Mouse (Mus musculus) hindbrain, embryonic 15.5 days (tissue): ENCODE measurements around the gene 2010003K11Rik. TPM values are rescaled to one million over a fixed set of nuclear protein-coding genes. Genes with fewer than 3 reads are reported as not detected.
"Not testable (repeated sequence)": the region's sequence is repeated elsewhere in the genome, so short reads cannot be mapped to it uniquely, and the experiment has no call there.

Source experiments
- ATAC-seq: fragments of 200-750 bp; cut with Nextera tagmentation; 2 replicates; pipeline ENCODE4 v1.8.0; 2017; ENCODE audit warnings: low read depth, moderate number of reproducible peaks, moderate TSS enrichment; ENCODE audit not compliant: low FRiP score
- H3K27ac ChIP-seq: fragments of 300-500 bp; sonication (generic); replicated peaks from 2 replicates; pipeline ENCODE4 v1.5.1; 2015; ENCODE audit warnings: mild to moderate bottlenecking, inconsistent platforms
- H3K27me3 ChIP-seq: fragments of 300-500 bp; sonication (generic); 2 replicates; pipeline ENCODE4 v1.6.1; 2015; ENCODE audit warnings: control low read depth, inconsistent platforms
- H3K36me3 ChIP-seq: fragments of 300-500 bp; sonication (generic); 2 replicates; pipeline ENCODE4 v1.6.1; 2015; ENCODE audit warnings: control low read depth, inconsistent platforms
- H3K4me1 ChIP-seq: fragments of 300-500 bp; sonication (generic); replicated peaks from 2 replicates; pipeline ENCODE4 v1.6.1; 2015; ENCODE audit warnings: control low read depth, inconsistent platforms
- H3K4me2 ChIP-seq: fragments of 300-500 bp; sonication (generic); 2 replicates; pipeline ENCODE4 v1.6.1; 2015; ENCODE audit warnings: moderate library complexity, mild to moderate bottlenecking, inconsistent platforms
- H3K4me3 ChIP-seq: fragments of 300-500 bp; sonication (generic); 2 replicates; pipeline ENCODE4 v1.5.1; 2015; ENCODE audit warnings: mild to moderate bottlenecking, inconsistent platforms
- H3K9ac ChIP-seq: fragments of 300-500 bp; sonication (generic); 2 replicates; pipeline ENCODE4 v1.6.1; 2015; ENCODE audit warnings: inconsistent platforms
- H3K9me3 ChIP-seq: fragments of 300-500 bp; sonication (generic); 2 replicates; pipeline ENCODE4 v1.6.1; 2016; ENCODE audit warnings: control low read depth, inconsistent platforms
- WGBS: fragments of 180-500 bp; shearing (Covaris S2); methylation state at CpG from one replicate; pipeline ENCODE4 v1.1.7; 2015; 5-methylcytosine and 5-hydroxymethylcytosine counted together
- polyA plus RNA-seq: library from polyadenylated mRNA; unstranded; fragments of >200 nt; fragmentation: Nextera tagmentation; extraction: Ambion mirVana; gene quantifications from 2 replicates; pipeline ENCODE4 v1.2.1, GENCODE M21; 2015

Gene 2010003K11Rik
- polyA plus RNA-seq, 1 experiment from 2014 or later = not detected

DNA sequence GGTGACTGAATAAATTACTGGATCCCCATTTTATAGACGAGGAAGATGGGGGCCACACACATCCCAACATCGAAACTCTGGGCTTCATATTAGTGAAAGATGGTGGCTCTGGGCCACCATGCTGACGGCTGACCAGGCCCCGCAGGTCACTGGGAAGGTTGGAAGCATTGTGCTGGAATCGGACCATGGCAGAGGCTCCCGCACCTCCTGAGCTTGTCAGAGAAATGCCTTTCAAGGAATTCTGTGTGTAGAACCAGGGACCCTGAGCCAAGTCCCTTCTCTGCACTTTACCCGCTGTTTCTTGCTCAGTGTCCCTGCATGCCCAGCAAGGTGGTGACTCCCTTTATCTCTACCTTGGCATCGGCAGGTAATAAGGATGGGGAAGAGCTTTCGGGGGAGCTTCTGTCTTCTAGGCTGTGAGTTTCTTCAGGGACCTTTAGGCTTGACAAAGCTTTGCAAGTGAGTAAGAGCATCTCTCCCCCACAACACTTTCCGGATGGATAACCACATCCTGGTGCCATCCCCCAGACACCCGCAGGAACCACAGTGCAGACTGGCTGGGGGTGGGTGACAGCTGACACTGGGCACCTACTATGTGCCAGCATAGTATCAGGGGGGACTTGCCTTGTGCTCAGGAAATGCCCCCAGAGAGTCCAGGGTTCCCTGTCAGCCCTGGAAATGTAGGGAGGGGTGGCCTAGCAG lies 23.0 kb downstream of the 2010003K11Rik start:
- Histone ChIP-seq H3K27ac (no peak overlapping the region), H3K27me3 (peaks cover 20% of the 10 kb centered on the region), H3K9ac (no peak overlapping the region), H3K36me3 (no peaks in the 10 kb centered on the region), H3K4me1 (peaks cover 13% of the 10 kb centered on the region), H3K4me3 (no peak overlapping the region), H3K4me2 (no peak overlapping the region), H3K9me3 (no peaks in the 10 kb centered on the region)
- 77% methylated on average over 11 of the region's 11 CpGs for WGBS
- ATAC-seq = no peak

DNA sequence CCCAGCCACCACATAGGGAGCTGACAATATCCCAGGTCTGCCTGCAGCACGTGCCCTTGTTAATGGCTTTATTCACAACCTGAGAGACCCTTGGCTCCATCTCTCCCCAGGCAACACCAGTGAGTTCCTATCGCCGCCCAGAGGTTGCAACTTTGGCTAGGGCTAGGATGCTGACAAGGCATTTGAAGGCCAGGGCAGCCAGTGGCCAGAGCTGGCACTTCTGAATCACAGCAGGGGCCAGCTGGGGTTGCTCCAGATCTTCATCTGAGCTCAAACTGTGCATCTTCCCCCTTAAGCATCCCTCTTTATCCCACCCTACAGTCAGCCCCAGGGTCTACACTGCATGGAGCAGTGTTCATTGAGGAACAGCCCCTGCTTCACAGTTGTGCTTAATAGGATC lies 23.6 kb downstream of the 2010003K11Rik start:
- Histone ChIP-seq H3K9me3 (no peaks in the 10 kb centered on the region), H3K9ac (no peak overlapping the region), H3K27me3 (peaks cover 20% of the 10 kb centered on the region), H3K4me1 (peaks cover 13% of the 10 kb centered on the region), H3K27ac (no peak overlapping the region), H3K36me3 (no peaks in the 10 kb centered on the region), H3K4me2 (no peak overlapping the region), H3K4me3 (no peak overlapping the region)
- WGBS = 63% methylated on average over 3 of the region's 3 CpGs
- ATAC-seq = no peak

DNA sequence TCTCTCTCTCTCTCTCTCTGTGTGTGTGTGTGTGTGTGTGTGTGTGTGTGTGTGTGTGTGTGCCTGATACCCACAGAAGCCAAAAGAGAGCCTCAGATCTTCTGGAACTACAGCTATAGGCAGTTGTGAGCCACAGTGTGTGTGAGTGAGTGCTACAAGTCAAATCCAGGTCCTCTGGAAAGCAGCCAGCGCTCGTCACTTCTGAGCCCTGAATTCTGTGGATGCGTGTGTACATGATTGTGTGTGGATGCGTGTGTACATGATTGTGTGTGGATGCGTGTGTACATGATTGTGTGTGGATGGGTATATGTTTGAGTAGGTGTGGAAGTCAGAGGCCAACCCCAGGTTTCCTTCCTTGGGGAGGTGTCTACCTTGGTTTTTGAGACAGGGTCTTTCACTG lies 24.8 kb downstream of the 2010003K11Rik start:
- Histone ChIP-seq H3K36me3 (no peaks in the 10 kb centered on the region), H3K27me3 (peaks cover 20% of the 10 kb centered on the region), H3K9ac (no peak overlapping the region), H3K9me3 (no peaks in the 10 kb centered on the region), H3K4me1 (peaks cover 13% of the 10 kb centered on the region), H3K4me2 (no peak overlapping the region), H3K27ac (no peak overlapping the region), H3K4me3 (no peak overlapping the region)
- WGBS = 85% methylated on average over 5 of the region's 5 CpGs
- ATAC-seq = no peak

DNA sequence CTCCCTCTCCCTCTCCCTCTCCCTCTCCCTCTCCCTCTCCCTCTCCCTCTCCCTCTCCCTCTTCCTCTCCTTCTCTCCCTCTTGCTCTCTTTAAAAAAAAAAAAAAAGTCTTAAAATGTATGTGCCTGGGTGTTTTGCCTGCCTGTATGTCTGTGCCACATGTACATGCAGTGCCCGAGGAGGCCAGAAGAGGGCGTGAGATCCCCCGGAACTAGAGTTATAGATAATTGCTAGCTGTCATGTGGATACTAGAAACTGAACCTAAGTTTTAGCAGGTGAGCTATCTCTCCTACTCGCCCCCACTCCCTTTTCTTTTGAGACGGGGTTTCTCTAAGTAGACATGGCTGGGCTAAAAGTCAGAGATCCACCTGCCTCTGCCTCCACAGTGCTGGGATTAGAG lies 30.0 kb downstream of the 2010003K11Rik start:
- H3K27ac ChIP-seq = no peak overlapping the region
- H3K4me1 ChIP-seq = no peaks in the 10 kb centered on the region
- WGBS = 35% methylated on average over 5 of the region's 5 CpGs
- no peak overlapping the region for H3K9ac ChIP-seq
- H3K4me2 ChIP-seq = no peak overlapping the region
- no peaks in the 10 kb centered on the region for H3K27me3 ChIP-seq
- H3K9me3 ChIP-seq = no peaks in the 10 kb centered on the region
- H3K36me3 ChIP-seq = no peaks in the 10 kb centered on the region
- H3K4me3 ChIP-seq = no peak overlapping the region
- no peak for ATAC-seq

DNA sequence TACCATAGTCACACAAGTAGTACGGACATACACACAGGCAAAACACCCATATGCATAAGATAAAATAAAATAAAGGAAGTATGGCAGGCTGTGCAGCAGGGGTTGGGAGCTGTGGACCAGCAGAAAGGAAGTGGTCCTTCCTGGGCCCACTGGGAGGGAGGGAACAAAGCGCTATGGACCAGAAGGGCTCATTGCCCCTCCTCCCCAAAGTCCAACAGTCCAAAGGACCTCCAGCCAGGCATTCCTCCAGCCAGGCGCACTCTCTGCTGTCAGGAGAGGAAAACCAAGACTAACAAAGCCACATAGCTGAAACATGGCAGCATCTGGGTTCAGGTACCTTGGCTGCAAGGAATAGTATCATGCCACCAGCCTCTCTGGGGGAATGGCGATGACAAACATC lies 33.7 kb downstream of the 2010003K11Rik start:
- no peak overlapping the region for H3K27ac ChIP-seq
- no peak overlapping the region for H3K4me3 ChIP-seq
- WGBS = 88% methylated on average over 4 of the region's 4 CpGs
- H3K4me2 ChIP-seq = no peak overlapping the region
- H3K36me3 ChIP-seq = no peaks in the 10 kb centered on the region
- H3K9ac ChIP-seq = no peak overlapping the region
- H3K27me3 ChIP-seq = no peaks in the 10 kb centered on the region
- no peak for ATAC-seq
- no peaks in the 10 kb centered on the region for H3K4me1 ChIP-seq
- no peaks in the 10 kb centered on the region for H3K9me3 ChIP-seq

DNA sequence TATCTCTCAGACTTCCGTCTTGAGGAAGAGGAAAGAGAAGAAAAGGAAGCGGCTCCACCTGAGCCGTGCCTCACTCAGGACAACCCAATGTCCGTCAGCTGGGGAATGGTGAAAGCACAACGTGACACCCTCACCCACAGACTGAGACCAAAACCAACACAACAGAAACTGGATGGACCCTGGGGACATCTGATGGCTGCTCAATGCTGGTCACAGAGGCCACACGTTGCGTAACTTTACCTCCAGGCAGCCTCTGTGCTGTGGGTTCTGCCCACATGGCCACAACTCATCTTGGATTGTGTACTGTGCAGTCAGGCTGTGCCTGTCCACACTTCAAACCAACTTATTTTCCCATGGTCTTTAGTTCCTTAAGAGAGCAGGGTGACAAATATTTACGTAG lies 36.4 kb downstream of the 2010003K11Rik start:
- Histone ChIP-seq H3K36me3 (no peaks in the 10 kb centered on the region), H3K4me2 (no peak overlapping the region), H3K27me3 (no peaks in the 10 kb centered on the region), H3K27ac (no peak overlapping the region), H3K9me3 (no peaks in the 10 kb centered on the region), H3K4me3 (no peak overlapping the region), H3K9ac (no peak overlapping the region), H3K4me1 (no peaks in the 10 kb centered on the region)
- no peak for ATAC-seq
- WGBS = 86% methylated on average over 8 of the region's 8 CpGs

DNA sequence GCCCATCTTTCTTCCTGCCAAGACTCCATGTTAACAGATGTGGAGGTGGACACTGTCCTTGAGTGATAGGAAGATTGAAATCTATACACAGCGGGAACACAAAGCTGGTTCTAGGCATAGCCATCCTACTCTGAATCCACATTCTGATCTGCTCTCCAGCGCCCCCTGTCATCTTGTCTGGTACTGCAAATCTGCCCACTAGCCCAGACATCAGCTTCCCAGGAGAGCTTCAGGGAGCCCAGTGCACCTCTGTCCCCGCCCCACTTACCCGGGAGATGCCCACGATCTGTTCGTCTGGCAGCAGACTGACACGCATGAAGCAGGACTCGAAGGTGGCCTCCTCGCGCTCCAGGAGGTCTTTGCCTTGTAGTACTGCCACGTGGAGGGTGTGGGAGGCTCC lies 42.2 kb downstream of the 2010003K11Rik start:
- no peak overlapping the region for H3K9ac ChIP-seq
- no peak overlapping the region for H3K4me3 ChIP-seq
- 9% methylated on average over 11 of the region's 11 CpGs for WGBS
- no peaks in the 10 kb centered on the region for H3K36me3 ChIP-seq
- no peak for ATAC-seq
- H3K9me3 ChIP-seq = no peaks in the 10 kb centered on the region
- H3K4me2 ChIP-seq = no peak overlapping the region
- H3K27me3 ChIP-seq = no peaks in the 10 kb centered on the region
- H3K4me1 ChIP-seq = no peaks in the 10 kb centered on the region; the same call in 1 of the 2 replicates
- no peak overlapping the region for H3K27ac ChIP-seq

DNA sequence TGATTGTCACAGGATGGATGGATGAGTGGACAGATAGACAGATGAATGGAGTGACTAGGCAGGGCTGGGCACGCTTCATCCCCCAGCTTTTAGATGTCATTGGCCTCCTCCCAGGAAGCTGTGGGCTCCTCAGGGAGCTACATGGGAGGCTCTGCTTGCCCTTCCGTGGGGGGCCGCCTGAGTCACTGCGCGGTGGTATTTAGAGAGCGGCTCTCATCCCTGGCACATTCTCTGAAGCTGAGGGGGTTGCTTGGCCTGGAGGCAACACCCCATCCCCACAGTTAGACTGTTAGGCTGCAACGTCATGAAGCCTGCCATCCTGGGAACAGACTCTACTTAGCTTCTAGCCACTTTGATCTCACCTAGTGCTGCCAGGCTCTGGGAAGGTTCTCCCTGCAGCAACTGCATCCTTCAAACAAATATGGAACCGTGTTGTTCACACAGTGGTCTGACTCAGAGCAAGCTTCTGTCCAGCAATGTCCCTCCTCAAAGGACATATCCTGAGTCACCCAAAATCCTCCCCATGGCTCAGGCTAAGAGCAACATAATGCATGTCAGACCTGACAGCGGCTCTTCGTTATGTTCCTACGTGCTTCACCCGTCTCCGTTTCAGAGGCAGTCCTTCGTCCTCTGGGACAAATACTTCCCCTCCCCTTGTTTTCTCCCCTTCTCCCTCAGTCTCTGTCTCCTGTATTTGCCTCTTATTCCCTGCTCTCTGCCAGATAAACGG lies 43.1 kb downstream of the 2010003K11Rik start:
- 81% methylated on average over 15 of the region's 15 CpGs for WGBS
- H3K9me3 ChIP-seq = no peaks in the 10 kb centered on the region

DNA sequence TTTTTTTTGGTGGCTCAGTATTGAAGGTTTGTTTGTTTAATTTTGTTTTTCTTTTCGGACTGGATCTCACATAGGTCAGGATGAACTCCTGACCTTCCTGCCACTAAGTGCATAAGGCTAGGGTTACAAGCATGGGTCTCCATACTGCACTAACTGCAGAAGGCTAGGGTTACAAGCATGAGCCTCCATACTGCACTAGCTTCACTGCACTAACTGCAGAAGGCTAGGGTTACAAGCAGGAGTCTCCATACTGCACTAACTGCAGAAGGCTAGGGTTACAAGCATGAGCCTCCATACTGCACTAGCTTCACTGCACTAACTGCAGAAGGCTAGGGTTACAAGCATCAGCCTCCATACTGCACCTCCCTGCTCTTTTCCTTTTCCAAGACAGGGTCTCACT lies 44.3 kb downstream of the 2010003K11Rik start:
- not testable (repeated sequence) for ATAC-seq, H3K4me3 ChIP-seq, H3K27ac ChIP-seq, H3K9ac ChIP-seq, H3K27me3 ChIP-seq, H3K36me3 ChIP-seq, H3K4me1 ChIP-seq, H3K9me3 ChIP-seq, H3K4me2 ChIP-seq
- 95% methylated on average over 1 of the region's 1 CpGs for WGBS

More for the DNA sequence above, 43.1 kb downstream of the 2010003K11Rik start:
- H3K4me1 ChIP-seq = no peaks in the 10 kb centered on the region; the same call in 1 of the 2 replicates
- no peak overlapping the region for H3K9ac ChIP-seq
- no peaks in the 10 kb centered on the region for H3K27me3 ChIP-seq
- no peak overlapping the region for H3K27ac ChIP-seq
- ATAC-seq = no peak
- no peak overlapping the region for H3K4me3 ChIP-seq
- no peak overlapping the region for H3K4me2 ChIP-seq
- no peaks in the 10 kb centered on the region for H3K36me3 ChIP-seq

DNA sequence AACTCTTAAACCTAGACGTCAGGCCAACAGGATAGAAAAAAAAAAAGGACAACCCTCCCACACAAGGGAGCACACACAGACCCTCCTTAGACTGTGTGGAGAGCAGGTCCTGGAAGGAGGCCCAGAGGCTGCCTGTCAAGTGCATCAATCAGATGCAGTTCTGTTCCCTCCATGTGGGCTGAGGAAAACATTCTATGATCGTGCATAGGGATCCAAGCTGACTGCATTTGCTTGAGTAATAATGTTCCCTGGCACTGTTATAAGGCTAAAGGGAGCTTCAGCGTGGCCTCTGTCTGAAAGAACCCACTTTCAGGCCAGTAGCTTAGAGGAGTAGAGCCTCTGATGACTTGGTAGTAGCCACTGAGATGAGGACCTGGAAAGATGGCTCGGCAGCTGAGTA lies 45.9 kb downstream of the 2010003K11Rik start:
- no peak overlapping the region for H3K4me3 ChIP-seq
- no peaks in the 10 kb centered on the region for H3K9me3 ChIP-seq
- no peak overlapping the region for H3K4me2 ChIP-seq
- no peaks in the 10 kb centered on the region for H3K36me3 ChIP-seq
- 35% methylated on average over 4 of the region's 4 CpGs for WGBS
- H3K27me3 ChIP-seq = no peaks in the 10 kb centered on the region
- H3K9ac ChIP-seq = no peak overlapping the region
- no peaks in the 10 kb centered on the region; the same call in 1 of the 2 replicates for H3K4me1 ChIP-seq
- ATAC-seq = no peak
- H3K27ac ChIP-seq = no peak overlapping the region

DNA sequence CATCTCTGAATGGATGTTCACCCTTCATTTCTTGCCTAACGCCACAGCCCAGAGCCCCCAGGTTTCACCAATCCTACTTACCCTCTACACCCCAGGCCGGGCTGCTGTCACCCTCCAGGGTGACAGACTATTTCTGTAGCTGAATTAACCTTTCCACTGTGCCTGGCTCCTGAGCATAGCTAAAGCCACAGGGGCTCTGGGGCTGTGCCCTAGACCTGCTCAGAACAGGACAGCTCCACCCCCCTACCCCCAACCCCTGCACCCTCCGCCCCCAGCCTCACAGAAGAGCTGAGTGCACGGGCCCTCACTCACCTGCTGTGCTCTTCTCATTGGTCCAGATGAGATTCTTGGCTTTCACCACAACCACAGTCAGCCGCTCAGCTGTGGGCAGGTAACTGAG lies 46.4 kb downstream of the 2010003K11Rik start:
- no peak overlapping the region for H3K9ac ChIP-seq
- WGBS = 20% methylated on average over 5 of the region's 5 CpGs
- no peaks in the 10 kb centered on the region; the same call in 1 of the 2 replicates for H3K4me1 ChIP-seq
- H3K27ac ChIP-seq = no peak overlapping the region
- no peaks in the 10 kb centered on the region for H3K36me3 ChIP-seq
- no peak overlapping the region for H3K4me3 ChIP-seq
- ATAC-seq = no peak
- H3K9me3 ChIP-seq = no peaks in the 10 kb centered on the region
- no peak overlapping the region for H3K4me2 ChIP-seq
- no peaks in the 10 kb centered on the region for H3K27me3 ChIP-seq

DNA sequence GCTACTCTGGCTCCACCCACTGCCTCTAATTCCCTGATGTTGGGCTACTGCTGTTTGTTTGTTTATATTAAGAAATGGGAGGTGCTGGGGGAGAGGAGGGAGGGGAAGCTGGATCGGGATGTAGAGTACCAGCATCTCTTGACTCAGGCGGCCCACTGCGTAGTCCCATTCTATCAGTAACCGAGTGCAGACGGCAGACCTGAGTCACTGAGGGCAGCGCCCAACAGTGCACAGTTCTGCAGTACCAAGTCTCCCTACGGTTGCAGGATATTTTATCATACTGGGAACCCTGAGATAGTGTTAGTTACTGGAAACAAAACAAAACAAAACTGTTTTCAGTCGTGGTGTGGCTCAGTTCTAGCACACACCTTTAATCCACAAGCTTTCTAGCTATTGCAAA lies 47.3 kb downstream of the 2010003K11Rik start:
- ATAC-seq = no peak
- H3K4me1 ChIP-seq = no peaks in the 10 kb centered on the region; the same call in 1 of the 2 replicates
- no peaks in the 10 kb centered on the region for H3K36me3 ChIP-seq
- WGBS = 69% methylated on average over 8 of the region's 8 CpGs
- H3K27ac ChIP-seq = no peak overlapping the region
- H3K9me3 ChIP-seq = no peaks in the 10 kb centered on the region
- no peak overlapping the region for H3K4me3 ChIP-seq
- no peak overlapping the region for H3K4me2 ChIP-seq
- no peaks in the 10 kb centered on the region for H3K27me3 ChIP-seq
- no peak overlapping the region for H3K9ac ChIP-seq
